Mouse (Mus musculus): ENCODE measurements around the gene Kcnrg.

DNA sequence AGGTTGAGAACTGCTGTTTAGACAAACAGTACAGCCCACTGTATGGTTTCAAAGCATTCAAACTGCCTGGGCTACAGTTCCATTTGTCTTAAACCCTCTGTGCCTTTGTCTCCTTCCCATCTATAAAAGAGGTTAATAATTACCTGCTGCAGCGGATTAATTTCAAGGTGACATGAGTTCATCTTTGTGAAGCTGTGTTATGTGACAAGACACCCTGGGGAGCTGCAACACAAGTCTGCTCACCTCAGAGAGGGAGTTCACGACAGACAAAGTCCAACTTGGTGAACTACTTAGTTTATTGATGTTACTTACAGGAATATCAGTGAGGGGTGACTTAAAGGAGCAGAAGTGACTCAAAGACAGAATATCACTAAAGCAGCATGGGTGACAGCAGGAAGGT lies 35.1 kb upstream of the Kcnrg start:
- TF ChIP-seq CTCF (IDR thresholded peaks at IDR 0.05; ENCODE audit: low read depth) (no peak), EP300 (optimal IDR thresholded peaks at IDR 0.05) (no peak)

Data from stomach, postnatal 0 days (tissue).